In genomic region chr10:87858939-87859338, GRCm38 (mm10) we compare ENCODE assay signal across 7 mouse cellular contexts. TPM values are rescaled to one million over a fixed set of nuclear protein-coding genes. Genes with fewer than 3 reads are reported as not detected.
DNase-seq lines count a peak whose midpoint lies in the region; ATAC-seq and TF ChIP-seq lines count a peak whose summit lies in the region.

No protein-coding gene starts in this region.

- TF ChIP-seq CTCF in CH12.LX (conservative IDR thresholded peaks at IDR 0.05 in 1 of 2, IDR thresholded peaks at IDR 0.05 in 1 of 2; ENCODE audit: low read depth in 2 of 2, low read length in 2 of 2): no peak
- no peak for TF ChIP-seq CTCF in brain, embryonic 14.5 days (IDR thresholded peaks at IDR 0.05; ENCODE audit: borderline replicate concordance, extremely low read depth, insufficient read depth, insufficient read length)

- no peaks in the 10 kb centered on the region for H3K36me3 ChIP-seq in CH12.LX (replicated peaks in 1 of 2; ENCODE audit: control insufficient read depth in 1 of 2, insufficient read depth in 1 of 2, low read length in 1 of 2)
- peaks cover 3% of the 10 kb centered on the region; the same call in 1 of the 2 replicates for H3K36me3 ChIP-seq in heart, embryonic 13.5 days
- no peaks in the 10 kb centered on the region for H3K36me3 ChIP-seq in midbrain, embryonic 15.5 days (replicated peaks)

- H3K4me1 ChIP-seq in CH12.LX (ENCODE audit: control insufficient read depth in 1 of 2, insufficient read depth in 2 of 2): peaks cover 18 to 41% of the 10 kb centered on the region in 2 experiments
- H3K4me1 ChIP-seq in heart, embryonic 13.5 days: peaks cover 60% of the 10 kb centered on the region
- peaks cover 44% of the 10 kb centered on the region for H3K4me1 ChIP-seq in midbrain, embryonic 15.5 days

- dilution Hi-C loops in CH12.LX (cut with MboI; ENCODE audit: extremely low pct_ligation_motif_present, extremely low pct_unique_long_range_greater_than_20kb, low sequenced_read_pairs): no loop called here

- no peak for TF ChIP-seq RAD21 in CH12.LX (IDR thresholded peaks at IDR 0.05; ENCODE audit: low read depth, low read length)

- in situ Hi-C loops in CH12.LX (cut with MboI; ENCODE audit: low pct_ligation_motif_present, low pct_unique_long_range_greater_than_20kb, low sequenced_read_pairs): loop anchor here (10.0 kb wide), 1 partner anchor 466 kb away; no protein-coding TSS in a partner anchor

- peak overlapping the region; percentile 29 for H3K4me2 ChIP-seq in CH12.LX (ENCODE audit: insufficient read depth, low read depth, poor library complexity, severe bottlenecking)
- peak overlapping the region; percentile 74 for H3K4me2 ChIP-seq in heart, embryonic 13.5 days
- H3K4me2 ChIP-seq in midbrain, embryonic 15.5 days: peak overlapping the region; percentile 84

- no peak overlapping the region for H3K27ac ChIP-seq in CH12.LX (ENCODE audit: insufficient read depth, low read depth)
- H3K27ac ChIP-seq in heart, embryonic 13.5 days (replicated peaks): peak overlapping the region; percentile 90
- peak overlapping the region; percentile 8; the same call in 1 of the 2 replicates for H3K27ac ChIP-seq in midbrain, embryonic 15.5 days

- 15% methylated on average over 6 of the region's 6 CpGs for WGBS in heart, embryonic 13.5 days
- 24% methylated on average over 6 of the region's 6 CpGs for WGBS in midbrain, embryonic 15.5 days

- H3K27me3 ChIP-seq in CH12.LX (replicated peaks): peaks cover 5% of the 10 kb centered on the region
- H3K27me3 ChIP-seq in heart, embryonic 13.5 days (replicated peaks): no peaks in the 10 kb centered on the region
- H3K27me3 ChIP-seq in midbrain, embryonic 15.5 days (replicated peaks): 0 out of 2 replicates have a peak, but pooled peaks cover 7% of the 10 kb centered on the region

- no peak for TF ChIP-seq POLR2A in CH12.LX (IDR thresholded peaks at IDR 0.05; ENCODE audit: low read depth, low read length)
- no peak for TF ChIP-seq POLR2A in brain, embryonic 14.5 days (IDR thresholded peaks at IDR 0.05; ENCODE audit: borderline replicate concordance, extremely low read depth, insufficient read depth, insufficient read length, poor library complexity, severe bottlenecking)

- DNase-seq in CH12.LX (ENCODE audit: extremely low read depth): no peak
- peak; percentile 45 for DNase-seq in brain, embryonic 14.5 days (ENCODE audit: low read depth)
- peak; percentile 58 for DNase-seq in kidney, postnatal 14 days
- DNase-seq in layer of hippocampus, adult 18-20 months (ENCODE audit: low spot score in 2 of 2): no peak
- no peak for DNase-seq in left cerebral cortex, adult 8-10 months (ENCODE audit: low spot score in 2 of 2)

- TF ChIP-seq EP300 in CH12.LX (IDR thresholded peaks at IDR 0.05; ENCODE audit: low read length): no peak

- H3K9ac ChIP-seq in CH12.LX (ENCODE audit: insufficient read depth, low read depth): no peak overlapping the region
- peak overlapping the region; percentile 88 for H3K9ac ChIP-seq in heart, embryonic 13.5 days
- H3K9ac ChIP-seq in midbrain, embryonic 15.5 days: no peak overlapping the region

- ATAC-seq in heart, embryonic 13.5 days (ENCODE audit: extremely low read depth, insufficient number of reproducible peaks, low FRiP score, low TSS enrichment): no peak
- peak; percentile 66 for ATAC-seq in midbrain, embryonic 15.5 days (replicated peaks)

- H3K9me3 ChIP-seq in CH12.LX (replicated peaks; ENCODE audit: low read length): no peaks in the 10 kb centered on the region
- H3K9me3 ChIP-seq in heart, embryonic 13.5 days: peaks cover 7% of the 10 kb centered on the region; the same call in 1 of the 2 replicates
- no peaks in the 10 kb centered on the region for H3K9me3 ChIP-seq in midbrain, embryonic 15.5 days

- no peak overlapping the region for H3K4me3 ChIP-seq in CH12.LX (replicated peaks in 1 of 3; ENCODE audit: low read depth in 2 of 3, low read length in 2 of 3, poor library complexity in 1 of 3)
- peak overlapping the region; percentile 64 for H3K4me3 ChIP-seq in heart, embryonic 13.5 days
- peak overlapping the region; percentile 41 for H3K4me3 ChIP-seq in midbrain, embryonic 15.5 days

- no peaks in the 10 kb centered on the region for H3K79me2 ChIP-seq in CH12.LX (replicated peaks; ENCODE audit: control insufficient read depth, extremely low read depth, insufficient read depth, poor library complexity, severe bottlenecking)

TF ChIP-seq in CH12.LX, 34 proteins besides CTCF, POLR2A, EP300 and RAD21:
- TF ChIP-seq ETS1 (conservative IDR thresholded peaks at IDR 0.05; ENCODE audit: low read depth, low read length) (peak; percentile 27), SIN3A (IDR thresholded peaks at IDR 0.05; ENCODE audit: low read length) (no peak)

RNA-seq across cellular contexts. Expression of gene Igf1, which starts 0.9 kb away (rescaled TPM):
- not detected in 2 replicates for total RNA-seq in CH12.LX (2012; rRNA removed)
- total RNA-seq in CH12.LX (2014; rRNA removed): not detected in 2 replicates
- 0.23 TPM in 1 of 2 replicates, not detected in the other for polyA plus RNA-seq in CH12.LX (2012; ENCODE audit: insufficient read length, low read depth)
- 4.3 and 7.9 TPM in 2 replicates for polyA plus RNA-seq in brain, embryonic 14.5 days (2012; rRNA removed)
- 34.3 and 39.5 TPM in 2 replicates for polyA plus RNA-seq in heart, embryonic 13.5 days (2015; fragmentation: Nextera tagmentation; extraction: Ambion mirVana)
- polyA plus RNA-seq in midbrain, embryonic 15.5 days (2015; fragmentation: Nextera tagmentation; extraction: Ambion mirVana): 8.6 and 10.6 TPM in 2 replicates
- total RNA-seq in layer of hippocampus, adult 18-20 months (2021): 1 to 10 TPM; 5.8 to 6.2 TPM
- total RNA-seq in left cerebral cortex, adult 8-10 months (2022): 10 to 100 TPM in 2 of 4 experiments, 1 to 10 TPM in 2; 6.7 to 14.7 (median 10.1) TPM

Comparison
In these comparisons a context has a peak if more than half of its experiments do, and no peak if none do; other contexts are left out.
1. DNase-seq: peak in brain, embryonic 14.5 days (single experiment) and kidney, postnatal 14 days (single experiment); none in CH12.LX (single experiment), layer of hippocampus, adult 18-20 months (0 of 2) and left cerebral cortex, adult 8-10 months (0 of 2).
2. H3K4me2 ChIP-seq: peak in every context shown above with its lines; median percentile 84 in midbrain, embryonic 15.5 days; 74 in heart, embryonic 13.5 days; 29 in CH12.LX.
3. H3K4me3 ChIP-seq: peak in heart, embryonic 13.5 days (single experiment) and midbrain, embryonic 15.5 days (single experiment); none in CH12.LX (0 of 3).